Mouse (Mus musculus) stomach, embryonic 15.5 days (tissue): ENCODE measurements around the gene Asmt. TPM values are rescaled to one million over a fixed set of nuclear protein-coding genes. Genes with fewer than 3 reads are reported as not detected.

Experiments used
- ATAC-seq: fragments of 200-750 bp; cut with Nextera tagmentation; 2 replicates; pipeline ENCODE4 v1.8.0; 2017; ENCODE audit warnings: low read depth, moderate number of reproducible peaks, moderate TSS enrichment; ENCODE audit not compliant: insufficient read depth, low FRiP score
- H3K27ac ChIP-seq: fragments of 300-500 bp; sonication (generic); 2 replicates; pipeline ENCODE4 v1.5.1; 2015; ENCODE audit warnings: mild to moderate bottlenecking, inconsistent platforms
- H3K27me3 ChIP-seq: fragments of 300-500 bp; sonication (generic); replicated peaks from 2 replicates; pipeline ENCODE4 v1.6.1; 2015; ENCODE audit warnings: inconsistent platforms
- H3K36me3 ChIP-seq: fragments of 300-500 bp; sonication (generic); 2 replicates; pipeline ENCODE4 v1.6.1; 2015; ENCODE audit warnings: inconsistent platforms
- H3K4me1 ChIP-seq: fragments of 300-500 bp; sonication (generic); 2 replicates; pipeline ENCODE4 v1.6.1; 2015; ENCODE audit warnings: inconsistent platforms
- H3K4me2 ChIP-seq: fragments of 300-500 bp; sonication (generic); 2 replicates; pipeline ENCODE4 v1.6.1; 2015; ENCODE audit warnings: mild to moderate bottlenecking, inconsistent platforms
- H3K4me3 ChIP-seq: fragments of 300-500 bp; sonication (generic); replicated peaks from 2 replicates; pipeline ENCODE4 v1.5.1; 2015; ENCODE audit warnings: inconsistent platforms
- H3K9ac ChIP-seq: fragments of 300-500 bp; sonication (generic); 2 replicates; pipeline ENCODE4 v1.6.1; 2015; ENCODE audit warnings: inconsistent platforms
- H3K9me3 ChIP-seq: fragments of 300-500 bp; sonication (generic); 2 replicates; pipeline ENCODE4 v1.6.1; 2016; ENCODE audit warnings: inconsistent platforms
- WGBS: fragments of 180-500 bp; shearing (Covaris S2); methylation state at CpG from one replicate; pipeline ENCODE4 v1.1.7; 2015; 5-methylcytosine and 5-hydroxymethylcytosine counted together
- polyA plus RNA-seq: library from polyadenylated mRNA; unstranded; fragments of >200 nt; fragmentation: Nextera tagmentation; extraction: Ambion mirVana; gene quantifications from 2 replicates; pipeline ENCODE4 v1.2.1, GENCODE M21; 2015

The Asmt gene
- polyA plus RNA-seq, result not detected in 2 replicates

DNA sequence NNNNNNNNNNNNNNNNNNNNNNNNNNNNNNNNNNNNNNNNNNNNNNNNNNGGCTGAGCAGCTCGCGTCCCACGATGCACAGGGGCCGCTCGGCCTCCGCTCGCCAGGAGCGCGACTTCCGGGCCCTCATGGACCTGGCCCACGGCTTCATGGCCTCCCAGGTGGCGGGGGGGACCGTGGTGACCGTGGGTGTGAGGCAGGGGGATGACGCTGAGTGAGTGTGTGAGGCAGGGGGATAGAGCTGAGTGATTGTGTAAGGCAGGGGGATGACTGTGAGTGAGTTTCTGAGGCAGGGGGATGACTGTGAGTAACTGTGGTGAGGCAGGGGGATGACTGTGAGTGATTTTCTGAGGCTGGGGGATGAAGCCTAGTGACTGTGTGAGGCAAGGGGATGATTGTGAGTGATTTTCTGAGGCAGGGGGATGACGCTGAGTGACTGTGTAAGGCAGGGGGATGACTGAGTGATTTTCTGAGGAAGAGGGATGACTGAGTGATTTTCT lies at the start of gene Asmt:
Gene Asmt (plus strand): TSS at position 51 of the 499 bp plus-strand sequence.
- 95% methylated on average over 14 of the region's 16 CpGs for WGBS
- H3K9me3 ChIP-seq, result peaks cover 18% of the 10 kb centered on the region

DNA sequence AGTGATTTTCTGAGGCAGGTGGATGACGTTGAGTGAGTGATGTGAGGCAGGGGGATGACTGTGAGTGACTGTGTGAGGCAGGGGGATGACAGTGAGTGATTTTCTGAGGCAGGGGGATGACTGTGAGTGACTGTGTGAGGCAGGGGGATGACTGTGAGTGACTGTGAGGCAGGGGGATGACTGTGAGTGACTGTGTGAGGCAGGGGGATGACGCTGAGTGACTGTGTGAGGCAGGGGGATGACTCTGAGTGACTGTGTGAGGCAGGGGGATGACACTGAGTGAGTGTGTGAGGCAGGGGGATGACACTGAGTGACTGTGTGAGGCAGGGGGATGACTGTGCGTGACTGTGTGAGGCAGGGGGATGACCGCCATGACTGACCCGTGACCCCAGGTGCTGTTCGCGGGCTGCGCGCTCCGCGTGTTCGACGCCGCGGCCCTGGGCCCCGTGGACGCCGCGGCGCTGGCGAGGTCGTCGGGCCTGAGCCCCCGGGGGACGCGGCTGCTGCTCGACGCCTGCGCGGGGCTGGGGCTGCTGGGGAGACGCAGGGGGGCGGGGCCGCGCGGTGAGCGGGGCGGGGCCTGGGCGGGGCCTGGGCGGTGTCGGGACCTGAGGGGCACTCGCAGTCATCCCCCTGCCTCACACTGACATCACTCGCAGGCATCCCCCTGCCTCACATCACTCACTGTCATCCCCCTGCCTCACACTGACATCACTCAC lies 948 bp downstream of the Asmt start:
- WGBS, result 76% methylated on average over 42 of the region's 42 CpGs
- no peaks in the 10 kb centered on the region for H3K4me1 ChIP-seq

More for the DNA sequence above, at the start of gene Asmt:
- Histone ChIP-seq H3K9ac (no peak within 1 kb of the TSS), H3K36me3 (peaks cover 27% of the 10 kb centered on the region; the same call in 1 of the 2 replicates), H3K27ac (no peak within 1 kb of the TSS), H3K27me3 (no peaks in the 10 kb centered on the region), H3K4me2 (no peak within 1 kb of the TSS), H3K4me3 (no peak within 1 kb of the TSS), H3K4me1 (no peaks in the 10 kb centered on the region)
- peak; percentile 53; the same call in 1 of the 2 replicates for ATAC-seq

DNA sequence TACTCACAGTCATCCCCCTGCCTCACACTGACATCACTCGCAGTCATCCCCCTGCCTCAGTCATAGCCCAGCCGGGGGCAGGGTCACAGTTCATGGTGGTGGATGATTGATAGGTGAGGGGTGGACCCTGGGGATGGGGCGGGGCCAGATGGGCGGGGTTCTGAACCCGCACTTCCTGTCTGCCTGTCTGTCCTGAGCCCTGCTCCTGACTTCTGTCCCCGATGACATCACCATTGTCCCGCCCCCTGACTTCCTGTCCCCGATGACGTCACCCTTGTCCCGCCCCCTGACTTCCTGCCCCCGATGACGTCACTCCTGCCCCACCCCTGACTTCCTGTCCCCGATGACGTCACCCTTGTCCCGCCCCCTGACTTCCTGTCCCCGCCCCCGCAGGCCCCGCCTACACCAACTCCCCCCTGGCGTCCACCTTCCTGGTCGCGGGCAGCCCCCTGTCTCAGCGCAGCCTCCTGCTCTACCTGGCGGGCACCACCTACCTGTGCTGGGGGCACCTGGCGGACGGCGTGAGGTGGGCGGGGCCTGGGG lies 1.9 kb downstream of the Asmt start:
- H3K27ac ChIP-seq, result no peak overlapping the region
- peaks cover 27% of the 10 kb centered on the region; the same call in 1 of the 2 replicates for H3K36me3 ChIP-seq
- WGBS, result 83% methylated on average over 27 of the region's 27 CpGs
- H3K4me1 ChIP-seq, result no peaks in the 10 kb centered on the region
- peak; percentile 61; the same call in 1 of the 2 replicates for ATAC-seq
- H3K27me3 ChIP-seq, result no peaks in the 10 kb centered on the region
- H3K4me3 ChIP-seq, result no peak overlapping the region
- peaks cover 18% of the 10 kb centered on the region for H3K9me3 ChIP-seq
- H3K4me2 ChIP-seq, result no peak overlapping the region
- no peak overlapping the region for H3K9ac ChIP-seq

More for the DNA sequence above, 948 bp downstream of the Asmt start:
- Histone ChIP-seq H3K4me3 (no peak overlapping the region), H3K9ac (no peak overlapping the region), H3K9me3 (peaks cover 18% of the 10 kb centered on the region), H3K27ac (no peak overlapping the region), H3K27me3 (no peaks in the 10 kb centered on the region), H3K36me3 (peaks cover 27% of the 10 kb centered on the region; the same call in 1 of the 2 replicates), H3K4me2 (no peak overlapping the region)
- peak; percentile 79 for ATAC-seq

DNA sequence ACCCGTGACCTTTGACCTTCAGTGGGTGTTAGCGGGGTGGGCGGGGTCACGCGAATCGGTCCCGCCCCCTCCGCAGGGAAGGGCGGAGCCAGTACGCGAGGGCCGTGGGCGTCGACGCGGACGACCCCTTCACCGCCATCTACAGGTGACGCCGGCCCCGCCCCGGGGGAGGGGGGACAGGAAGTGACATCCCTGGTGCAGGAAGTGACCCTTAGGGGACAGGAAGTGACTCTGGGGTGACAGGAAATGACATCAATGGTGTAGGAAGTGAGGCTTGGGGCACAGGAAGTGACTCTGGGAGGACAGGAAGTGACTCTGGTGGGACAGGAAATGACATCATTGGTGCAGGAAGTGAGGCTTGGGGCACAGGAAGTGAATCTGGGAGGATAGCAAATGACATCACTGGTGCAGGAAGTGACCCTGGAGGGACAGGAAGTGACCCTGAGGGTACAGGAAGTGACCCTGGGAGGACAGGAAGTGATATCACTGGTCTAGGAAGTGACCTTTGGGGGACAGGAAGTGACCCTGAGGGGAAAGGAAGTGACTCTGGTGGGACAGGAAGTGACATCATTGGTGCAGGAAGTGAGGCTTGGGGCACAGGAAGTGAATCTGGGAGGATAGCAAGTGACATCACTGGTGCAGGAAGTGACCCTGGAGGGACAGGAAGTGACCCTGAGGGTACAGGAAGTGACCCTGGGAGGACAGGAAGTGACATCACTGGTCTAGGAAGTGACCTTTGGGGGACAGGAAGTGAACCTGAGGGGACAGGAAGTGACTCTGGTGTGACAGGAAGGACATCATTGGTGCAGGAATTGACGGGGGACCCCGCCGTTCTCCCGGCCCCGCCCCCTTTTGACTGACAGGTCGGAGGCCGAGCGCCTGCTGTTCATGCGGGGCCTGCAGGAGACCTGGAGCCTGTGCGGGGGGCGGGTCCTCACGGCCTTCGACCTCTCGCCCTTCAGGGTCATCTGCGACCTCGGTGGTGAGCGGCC lies 2.7 kb downstream of the Asmt start:
- peaks cover 18% of the 10 kb centered on the region for H3K9me3 ChIP-seq
- H3K27ac ChIP-seq, result no peak overlapping the region
- WGBS, result 83% methylated on average over 39 of the region's 39 CpGs
- H3K4me1 ChIP-seq, result no peaks in the 10 kb centered on the region
- peaks cover 27% of the 10 kb centered on the region; the same call in 1 of the 2 replicates for H3K36me3 ChIP-seq
- no peaks in the 10 kb centered on the region for H3K27me3 ChIP-seq
- H3K4me2 ChIP-seq, result no peak overlapping the region
- ATAC-seq, result peak; percentile 21; the same call in 1 of the 2 replicates
- H3K4me3 ChIP-seq, result no peak overlapping the region
- H3K9ac ChIP-seq, result no peak overlapping the region

DNA sequence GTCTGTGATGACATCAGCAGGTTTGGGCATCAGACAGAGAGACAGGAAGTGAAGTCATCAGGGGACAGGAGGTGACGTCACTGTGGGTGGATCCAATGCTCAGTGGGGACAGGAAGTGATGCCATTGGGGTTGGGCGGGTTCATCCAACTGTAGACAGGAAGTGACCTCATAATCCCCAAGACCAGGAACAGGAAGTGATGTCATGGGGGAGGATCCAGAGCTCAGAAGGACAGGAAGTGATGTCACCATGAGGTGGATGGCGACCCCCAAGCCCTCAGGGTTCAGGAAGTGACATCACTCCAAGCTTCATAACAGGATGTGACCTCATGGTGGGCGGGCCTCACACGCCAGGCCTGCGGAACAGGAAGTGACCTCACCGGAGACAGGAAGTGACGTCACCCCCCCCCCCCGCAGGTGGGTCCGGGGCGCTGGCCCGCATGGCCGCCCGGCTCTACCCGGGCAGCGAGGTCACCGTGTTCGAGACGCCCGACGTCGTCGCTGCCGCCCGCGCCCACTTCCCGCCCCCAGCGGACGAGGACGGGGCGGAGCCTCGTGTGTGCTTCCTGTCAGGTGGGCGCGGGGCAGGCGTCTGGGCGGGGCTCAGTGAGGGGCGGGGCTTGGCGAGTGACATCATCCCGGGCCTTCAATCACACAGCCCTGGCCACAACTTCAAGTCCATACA lies 3.6 kb downstream of the Asmt start:
- WGBS, result 97% methylated on average over 39 of the region's 39 CpGs
- Histone ChIP-seq H3K9ac (no peak overlapping the region), H3K9me3 (peaks cover 18% of the 10 kb centered on the region), H3K27me3 (no peaks in the 10 kb centered on the region), H3K27ac (no peak overlapping the region), H3K4me3 (no peak overlapping the region), H3K4me1 (no peaks in the 10 kb centered on the region), H3K36me3 (peaks cover 27% of the 10 kb centered on the region; the same call in 1 of the 2 replicates), H3K4me2 (no peak overlapping the region)
- ATAC-seq, result no peak

DNA sequence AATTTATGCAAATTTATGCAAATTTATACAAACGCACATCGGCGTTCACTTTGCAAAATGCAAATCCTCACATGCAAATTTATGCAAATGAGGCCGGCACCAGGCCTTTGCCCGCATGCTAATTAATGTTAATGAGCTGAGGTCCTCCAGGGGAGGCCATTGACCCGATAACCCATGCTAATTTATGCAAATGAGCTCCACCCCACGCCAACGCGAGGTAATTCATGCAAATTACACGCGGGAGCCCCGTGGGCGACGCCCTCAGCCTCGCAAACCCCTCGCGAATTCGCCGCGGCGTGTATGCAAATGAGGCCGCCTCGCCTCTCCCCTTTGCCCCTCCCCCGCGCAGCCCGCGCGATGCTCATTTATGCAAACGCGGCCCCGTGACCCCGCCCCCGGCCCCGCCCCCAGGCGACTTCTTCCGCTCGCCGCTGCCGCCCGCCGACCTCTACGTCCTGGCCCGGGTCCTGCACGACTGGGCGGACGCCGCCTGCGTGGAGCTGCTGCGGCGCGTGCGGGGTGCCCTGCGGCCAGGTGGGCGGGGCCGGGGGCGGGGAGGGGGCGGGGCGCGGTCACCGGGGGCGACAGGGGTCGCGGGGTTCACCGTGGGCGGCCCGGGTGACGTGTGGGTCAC lies 4.3 kb downstream of the Asmt start:
- peaks cover 18% of the 10 kb centered on the region for H3K9me3 ChIP-seq
- no peaks in the 10 kb centered on the region for H3K27me3 ChIP-seq
- ATAC-seq, result no peak

DNA sequence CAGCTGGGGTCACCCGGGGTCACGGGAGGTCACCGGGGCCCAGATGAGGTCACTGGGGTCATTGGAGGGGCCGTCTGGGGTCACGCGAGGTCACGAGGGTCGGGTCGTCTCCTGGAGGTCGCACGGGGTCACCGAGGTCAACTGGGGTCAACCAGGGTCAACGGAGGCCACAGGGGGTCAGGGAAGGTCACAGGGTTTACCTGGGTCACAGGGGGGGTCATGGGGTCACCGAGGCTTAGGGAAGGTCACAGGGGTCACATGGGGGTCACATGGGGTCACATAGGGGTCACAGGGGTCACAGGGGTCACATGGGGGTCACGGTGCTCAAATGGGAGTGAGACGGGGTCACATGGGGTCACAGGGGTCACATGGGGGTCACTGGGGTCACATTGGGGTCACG lies 4.8 kb downstream of the Asmt start:
- 97% methylated on average over 17 of the region's 17 CpGs for WGBS
- H3K27ac ChIP-seq, result no peak overlapping the region
- H3K9ac ChIP-seq, result no peak overlapping the region
- no peaks in the 10 kb centered on the region for H3K27me3 ChIP-seq
- H3K4me2 ChIP-seq, result no peak overlapping the region
- H3K9me3 ChIP-seq, result peaks cover 18% of the 10 kb centered on the region
- no peaks in the 10 kb centered on the region for H3K4me1 ChIP-seq
- ATAC-seq, result no peak
- H3K36me3 ChIP-seq, result peaks cover 27% of the 10 kb centered on the region; the same call in 1 of the 2 replicates
- H3K4me3 ChIP-seq, result no peak overlapping the region

More for the DNA sequence above, 4.3 kb downstream of the Asmt start:
- no peak overlapping the region for H3K4me3 ChIP-seq
- no peak overlapping the region for H3K9ac ChIP-seq
- no peak overlapping the region for H3K27ac ChIP-seq
- no peaks in the 10 kb centered on the region for H3K4me1 ChIP-seq
- no peak overlapping the region for H3K4me2 ChIP-seq
- H3K36me3 ChIP-seq, result peaks cover 27% of the 10 kb centered on the region; the same call in 1 of the 2 replicates
- WGBS, result 94% methylated on average over 66 of the region's 67 CpGs

DNA sequence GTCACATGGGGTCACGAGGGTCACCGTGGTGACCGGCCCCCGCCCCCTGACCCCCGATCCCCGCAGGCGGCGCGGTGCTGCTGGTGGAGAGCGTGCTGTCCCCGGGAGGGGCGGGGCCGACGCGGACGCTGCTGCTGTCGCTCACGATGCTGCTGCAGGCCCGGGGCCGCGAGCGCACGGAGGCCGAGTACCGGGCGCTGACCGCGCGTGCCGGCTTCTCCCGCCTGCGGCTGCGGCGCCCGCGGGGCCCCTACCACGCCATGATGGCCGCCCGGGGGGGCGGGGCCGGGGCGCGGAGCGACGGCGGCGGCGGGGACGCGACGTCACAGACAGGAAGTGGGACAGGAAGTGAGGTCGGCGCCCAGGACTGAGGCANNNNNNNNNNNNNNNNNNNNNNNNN lies 5.2 kb downstream of the Asmt start:
- no peak overlapping the region for H3K9ac ChIP-seq
- no peak overlapping the region for H3K4me2 ChIP-seq
- 98% methylated on average over 53 of the region's 53 CpGs for WGBS
- peaks cover 27% of the 10 kb centered on the region; the same call in 1 of the 2 replicates for H3K36me3 ChIP-seq
- no peak overlapping the region for H3K4me3 ChIP-seq
- no peaks in the 10 kb centered on the region for H3K4me1 ChIP-seq
- no peak overlapping the region for H3K27ac ChIP-seq
- peaks cover 18% of the 10 kb centered on the region for H3K9me3 ChIP-seq
- ATAC-seq, result no peak
- H3K27me3 ChIP-seq, result no peaks in the 10 kb centered on the region
